Mouse (Mus musculus) urinary bladder, adult 18-20 months (tissue): ENCODE measurements around the gene Taf6l.

Experiments
- DNase-seq, 2 experiments: peaks; one replicate each; pipeline ENCODE4 v3.0.0; 2022; ENCODE audit warnings: low spot score in 2 of 2, mixed read lengths in 2 of 2

Taf6l gene

GRCm38 (mm10) chr19:8790171-8790570, 4.0 kb upstream of the Taf6l start:
- no peak for DNase-seq

- no peak for DNase-seq
These were observed 3.0 kb upstream of the Taf6l start for GRCm38 (mm10) chr19:8789171-8789570.

- DNase-seq = no peak
These were observed 2.3 kb upstream of the Taf6l start for GRCm38 (mm10) chr19:8788521-8788920.

- peak in 1 of 2 experiments; percentile 37 for DNase-seq
These were observed 11.2 kb downstream of the Taf6l start for GRCm38 (mm10) chr19:8774951-8775421.

DNA sequence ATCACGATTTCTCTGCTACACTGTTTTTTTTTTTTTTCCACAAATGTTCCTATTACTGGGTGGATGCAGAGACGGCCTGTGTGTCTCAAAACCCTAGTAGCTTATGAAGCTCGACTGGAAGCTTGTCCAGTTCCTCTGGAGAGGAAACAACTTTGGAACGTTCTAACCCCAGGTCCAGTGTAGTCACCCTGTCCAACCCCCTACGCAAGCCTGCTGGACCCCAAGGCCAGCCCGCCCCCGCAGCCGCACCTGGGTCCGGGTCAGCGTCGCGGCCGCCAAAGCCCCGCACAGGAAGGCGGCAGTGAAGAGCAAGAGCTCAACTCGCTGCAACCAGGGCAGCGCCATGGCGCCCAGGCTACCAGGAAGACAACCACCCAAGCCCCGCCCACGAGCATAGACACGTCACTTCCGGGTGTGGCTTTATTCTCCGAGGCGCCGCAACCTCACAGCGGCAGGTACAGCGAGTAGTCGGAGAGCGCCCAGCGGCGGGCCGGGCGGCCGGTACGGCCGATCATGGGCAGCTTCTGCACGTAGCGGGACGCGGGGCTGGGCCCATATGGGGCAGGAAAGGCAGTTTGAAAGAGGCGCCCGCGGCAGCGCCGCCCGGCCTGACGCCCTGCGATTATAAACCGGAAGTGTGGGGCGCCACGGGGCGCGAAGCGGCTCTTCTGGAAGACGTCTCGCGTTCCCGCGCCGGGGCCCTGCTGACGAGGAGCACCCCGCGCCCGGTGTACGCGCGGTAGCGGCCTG, 12.0 kb downstream of the Taf6l start, which contains the start of gene Tmem179b:
Gene Tmem179b (minus strand): TSS at position 382 of the 750 bp plus-strand sequence.
- DNase-seq = peak; percentile 93 to 98

DNA sequence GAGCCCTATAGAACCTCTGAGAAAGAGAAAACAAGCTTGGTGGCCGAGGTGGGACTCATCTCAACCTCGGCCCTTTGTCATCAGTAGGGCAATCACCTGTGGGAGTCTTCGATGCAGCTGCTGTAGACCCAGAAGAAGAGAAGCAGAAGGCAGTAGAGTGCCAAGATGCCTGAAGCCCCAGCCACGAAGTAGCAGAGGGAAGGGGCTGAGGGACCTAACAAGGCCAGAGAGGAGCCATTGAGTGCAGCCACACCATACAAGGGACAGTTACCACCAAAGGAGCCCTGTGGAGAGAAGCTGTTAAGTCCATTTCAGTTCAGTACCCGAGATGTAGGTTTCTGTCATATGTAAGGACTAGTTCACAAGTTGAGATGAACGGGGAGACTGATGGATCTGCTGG, 12.8 kb downstream of the Taf6l start:
- no peak for DNase-seq

DNA sequence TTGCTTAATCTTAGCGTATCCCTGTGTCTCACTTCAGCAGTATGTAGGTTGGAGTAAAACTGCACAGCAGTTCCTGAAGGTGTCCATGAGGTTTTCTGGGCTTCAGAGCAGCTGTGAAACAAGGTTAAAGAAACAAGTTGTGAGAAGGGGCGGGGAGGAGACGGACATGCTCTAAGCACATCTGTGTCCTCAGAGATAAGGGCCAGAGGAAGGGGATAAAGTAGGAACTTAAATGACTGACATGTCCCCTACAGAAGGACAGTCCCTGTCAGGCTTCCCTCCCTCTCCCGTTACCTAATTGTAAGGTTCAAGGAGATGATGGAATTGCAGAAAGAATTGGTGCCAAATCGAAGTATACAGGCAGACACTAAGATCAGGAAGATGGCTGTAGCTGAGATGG, 13.2 kb downstream of the Taf6l start:
- no peak for DNase-seq

- DNase-seq = peak; percentile 67 to 71
These were observed 15.5 kb downstream of the Taf6l start, which contains the start of gene Tmem223 for GRCm38 (mm10) chr19:8770567-8771270. Gene Tmem223 (plus strand): TSS chr19:8770996.

- no peak for DNase-seq
These were observed 20.7 kb downstream of the Taf6l start for GRCm38 (mm10) chr19:8765562-8765961.

DNA sequence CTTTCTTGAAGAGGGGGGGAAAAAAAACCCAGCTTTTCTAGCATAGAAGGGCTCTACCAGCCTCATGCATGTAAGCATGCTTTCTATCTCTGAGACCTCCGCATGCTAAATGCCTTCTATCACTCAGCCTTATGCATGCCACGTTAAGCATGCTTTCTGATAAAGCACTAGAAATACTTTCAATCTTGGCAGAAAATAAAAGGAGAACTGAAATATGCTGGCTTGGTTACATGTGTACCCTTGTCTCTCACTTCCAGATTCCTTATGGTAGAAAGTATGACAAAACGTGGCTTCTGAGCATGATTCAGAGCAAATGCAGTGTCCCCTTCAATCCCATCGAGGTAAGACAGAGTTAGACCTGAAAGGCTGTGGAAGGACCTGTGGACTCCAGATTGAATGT, 22.9 kb downstream of the Taf6l start:
- DNase-seq = no peak

- no peak for DNase-seq
These were observed 25.5 kb downstream of the Taf6l start for GRCm38 (mm10) chr19:8760757-8761156.

DNA sequence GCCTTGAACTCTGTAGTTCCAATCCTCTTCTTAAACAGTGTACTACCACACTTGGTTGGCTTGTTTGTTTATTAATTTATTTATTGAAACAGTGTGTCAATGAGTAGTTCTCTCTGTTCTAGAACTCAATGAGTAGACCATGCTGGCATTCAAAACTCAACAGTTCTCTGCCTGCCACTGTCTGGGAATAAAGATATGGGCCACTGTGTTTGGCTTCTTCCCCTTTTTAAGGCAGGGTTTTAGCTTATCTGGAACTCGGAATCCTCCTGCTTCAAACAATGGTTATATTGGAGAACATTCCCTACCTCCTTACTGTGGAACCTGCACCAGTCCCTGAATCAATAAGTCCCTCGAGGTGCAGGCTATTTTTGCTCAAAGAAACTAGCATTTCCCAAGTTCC, 27.3 kb downstream of the Taf6l start:
- no peak for DNase-seq

DNA sequence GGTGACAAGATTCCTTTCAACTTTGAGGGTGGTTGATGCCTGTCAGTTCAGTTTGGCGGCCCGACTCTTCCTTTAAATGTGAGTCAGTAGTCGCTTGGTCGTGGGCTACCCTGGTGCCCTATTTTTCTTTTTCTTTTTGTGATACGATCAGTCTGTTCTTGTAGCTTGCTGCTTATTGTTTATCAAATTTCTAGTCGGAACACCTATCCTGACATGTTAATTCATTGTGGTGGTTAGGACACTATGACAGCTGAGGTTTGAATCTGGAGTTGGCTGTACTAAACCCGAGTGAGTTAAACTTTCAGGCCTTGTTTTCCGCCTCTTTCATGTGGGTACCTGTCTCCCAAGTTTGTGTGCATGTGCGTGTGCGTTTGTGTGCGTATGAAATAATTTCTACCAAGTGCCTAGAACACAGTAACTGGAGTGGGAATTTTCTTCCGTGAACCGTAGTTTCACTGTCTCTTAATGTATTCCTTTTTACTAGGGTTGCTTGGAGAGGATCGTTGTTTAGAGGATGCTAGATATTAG, 28.7 kb downstream of the Taf6l start:
- no peak for DNase-seq

GRCm38 (mm10) chr19:8756635-8757387, 29.4 kb downstream of the Taf6l start, which contains the start of gene Nxf1:
Gene Nxf1 (plus strand): TSS chr19:8757073.
- DNase-seq = peak; percentile 85

DNA sequence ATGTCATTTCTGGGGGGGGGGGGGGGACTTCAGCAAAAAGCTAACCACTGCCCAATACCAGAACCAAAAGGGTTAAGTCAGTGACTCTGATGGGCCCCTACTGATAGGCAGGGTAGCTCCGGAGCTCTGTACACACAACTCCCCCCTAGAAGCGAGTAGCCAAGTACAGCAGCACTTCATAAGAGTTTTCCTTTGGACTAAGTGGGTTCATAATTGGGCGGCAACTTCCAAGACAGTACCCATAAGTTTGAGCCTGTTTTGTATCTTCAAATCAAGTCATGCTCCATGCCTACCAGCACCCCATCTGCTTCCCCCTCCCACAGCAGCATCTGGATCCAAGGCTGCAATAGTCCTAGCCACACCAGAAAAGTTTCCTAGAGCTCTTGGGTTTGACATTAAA, 30.6 kb downstream of the Taf6l start:
- DNase-seq = no peak

GRCm38 (mm10) chr19:8747368-8747767, 38.8 kb downstream of the Taf6l start:
- no peak for DNase-seq

- DNase-seq = no peak
These were observed 40.8 kb downstream of the Taf6l start for GRCm38 (mm10) chr19:8745382-8745781.

DNA sequence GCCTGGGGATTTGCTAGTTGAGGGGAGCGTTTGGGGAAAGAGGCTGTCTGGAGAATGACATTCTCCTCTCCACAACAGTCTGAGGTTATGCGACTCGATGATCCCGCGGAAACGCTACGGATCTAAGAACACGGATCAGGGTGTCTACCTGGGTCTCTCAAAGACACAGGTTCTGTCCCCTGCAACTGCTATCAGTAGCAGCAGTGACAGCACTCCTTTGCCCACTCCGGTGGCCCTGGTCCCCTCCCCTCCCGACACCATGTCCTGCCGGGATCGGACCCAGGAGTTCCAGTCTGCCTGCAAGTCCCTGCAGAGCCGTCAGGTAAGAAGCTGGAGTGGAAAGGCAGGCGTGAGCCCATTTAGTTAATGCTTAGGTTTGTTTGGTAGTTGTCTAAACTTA, 44.0 kb downstream of the Taf6l start:
- DNase-seq = no peak

GRCm38 (mm10) chr19:8741243-8741869, 44.9 kb downstream of the Taf6l start, which contains the start of gene Stx5a:
Gene Stx5a (plus strand): TSS chr19:8741413.
- peak; percentile 91 to 95 for DNase-seq

DNA sequence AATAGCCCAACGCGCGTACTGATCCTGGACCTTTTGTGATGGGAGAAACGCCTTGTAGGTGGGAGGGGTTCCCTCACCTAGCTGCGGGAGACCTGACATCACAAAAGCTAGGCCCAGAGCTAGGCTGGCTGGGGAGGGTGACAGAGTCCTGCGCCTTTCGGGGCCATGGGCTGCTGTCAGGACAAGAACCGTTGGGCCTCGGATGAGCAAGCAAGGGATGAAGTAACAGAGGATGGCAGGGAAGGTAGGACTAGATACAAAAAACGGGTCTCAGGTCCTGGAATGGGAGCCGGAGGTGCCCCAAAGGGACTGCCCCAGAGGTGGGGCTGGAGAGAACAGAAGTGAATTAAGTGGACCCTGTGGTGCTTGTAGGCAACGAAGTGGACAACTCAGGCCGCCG, 45.6 kb downstream of the Taf6l start, which contains the start of gene 1700092M07Rik:
Gene 1700092M07Rik (plus strand): TSS at position 116 of the 400 bp plus-strand sequence.
- no peak for DNase-seq

- no peak for DNase-seq
These were observed 46.6 kb downstream of the Taf6l start for GRCm38 (mm10) chr19:8739646-8740045.
